Mouse (Mus musculus): ENCODE measurements around the gene Rcsd1.
"Not testable (repeated sequence)": the region's sequence is repeated elsewhere in the genome, so short reads cannot be mapped to it uniquely, and the experiment has no call there.

Rcsd1 gene

GRCm38 (mm10) chr1:165686349-165686748, 23.2 kb downstream of the Rcsd1 start:
- DNase-seq, result peak; percentile 96

- peak; percentile 99 for DNase-seq
Observed at GRCm38 (mm10) chr1:165684261-165685203, 25.0 kb downstream of the Rcsd1 start.

GRCm38 (mm10) chr1:165682056-165682853, 27.3 kb downstream of the Rcsd1 start:
- DNase-seq, result peak; percentile 96

GRCm38 (mm10) chr1:165681045-165681794, 28.3 kb downstream of the Rcsd1 start:
- peak; percentile 95 for DNase-seq

GRCm38 (mm10) chr1:165680086-165680485, 29.5 kb downstream of the Rcsd1 start:
- not testable (repeated sequence) for DNase-seq

- no peak for DNase-seq
Observed at GRCm38 (mm10) chr1:165679618-165679997, 29.9 kb downstream of the Rcsd1 start.

- no peak for DNase-seq
Observed at GRCm38 (mm10) chr1:165678861-165679617, 30.5 kb downstream of the Rcsd1 start.

GRCm38 (mm10) chr1:165677558-165677957, 32.0 kb downstream of the Rcsd1 start:
- DNase-seq, result peak; percentile 96

GRCm38 (mm10) chr1:165676993-165677392, 32.6 kb downstream of the Rcsd1 start:
- peak; percentile 96 for DNase-seq

GRCm38 (mm10) chr1:165675167-165675566, 34.4 kb downstream of the Rcsd1 start:
- DNase-seq, result peak; percentile 93

GRCm38 (mm10) chr1:165672355-165672754, 37.2 kb downstream of the Rcsd1 start:
- peak; percentile 94 for DNase-seq

GRCm38 (mm10) chr1:165670056-165670455, 39.5 kb downstream of the Rcsd1 start:
- DNase-seq, result no peak

GRCm38 (mm10) chr1:165668904-165669303, 40.7 kb downstream of the Rcsd1 start:
- no peak for DNase-seq

GRCm38 (mm10) chr1:165667380-165667779, 42.2 kb downstream of the Rcsd1 start:
- DNase-seq, result peak; percentile 98

- no peak for DNase-seq
Observed at GRCm38 (mm10) chr1:165666944-165667343, 42.6 kb downstream of the Rcsd1 start.

GRCm38 (mm10) chr1:165665758-165666157, 43.8 kb downstream of the Rcsd1 start:
- DNase-seq, result no peak

- peak; percentile 92 for DNase-seq
Observed at GRCm38 (mm10) chr1:165663277-165663676, 46.3 kb downstream of the Rcsd1 start.

GRCm38 (mm10) chr1:165662426-165663192, 46.9 kb downstream of the Rcsd1 start:
- DNase-seq, result peak; percentile 96

GRCm38 (mm10) chr1:165661725-165662124, 47.8 kb downstream of the Rcsd1 start:
- DNase-seq, result peak; percentile 89

GRCm38 (mm10) chr1:165661191-165661590, 48.4 kb downstream of the Rcsd1 start:
- DNase-seq, result peak; percentile 90

- DNase-seq, result peak; percentile 93
Observed at GRCm38 (mm10) chr1:165660774-165661173, 48.8 kb downstream of the Rcsd1 start.
